Mouse (Mus musculus) monocyte, adult 5-6 weeks (primary cell): ENCODE measurements around the gene Sirpa. TPM values are rescaled to one million over a fixed set of nuclear protein-coding genes. Genes with fewer than 3 reads are reported as not detected.
A peak's percentile ranks its signal among the peaks of the same experiment; 100 is the strongest.

ENCODE experiments used
- ATAC-seq: fragments of 153-309, 156-312 bp; replicated peaks from 2 replicates; pipeline ENCODE4 v1.8.0; 2017; ENCODE audit warnings: mild to moderate bottlenecking; ENCODE audit not compliant: low TSS enrichment, insufficient number of reproducible peaks, severe bottlenecking, poor library complexity, low FRiP score
- total RNA-seq: library from RNA; stranded (forward); fragments of 200-1000, 200-491, 200-594 nt; gene quantifications from 3 replicates; pipeline ENCODE4 v1.2.3, GENCODE M21; 2017

Gene Sirpa
- total RNA-seq, 1 experiment from 2014 or later = 497 TPM

- ATAC-seq = peak; percentile 33
These were observed 8.5 kb downstream of the Sirpa start for GRCm38 (mm10) chr2:129601059-129601650.

DNA sequence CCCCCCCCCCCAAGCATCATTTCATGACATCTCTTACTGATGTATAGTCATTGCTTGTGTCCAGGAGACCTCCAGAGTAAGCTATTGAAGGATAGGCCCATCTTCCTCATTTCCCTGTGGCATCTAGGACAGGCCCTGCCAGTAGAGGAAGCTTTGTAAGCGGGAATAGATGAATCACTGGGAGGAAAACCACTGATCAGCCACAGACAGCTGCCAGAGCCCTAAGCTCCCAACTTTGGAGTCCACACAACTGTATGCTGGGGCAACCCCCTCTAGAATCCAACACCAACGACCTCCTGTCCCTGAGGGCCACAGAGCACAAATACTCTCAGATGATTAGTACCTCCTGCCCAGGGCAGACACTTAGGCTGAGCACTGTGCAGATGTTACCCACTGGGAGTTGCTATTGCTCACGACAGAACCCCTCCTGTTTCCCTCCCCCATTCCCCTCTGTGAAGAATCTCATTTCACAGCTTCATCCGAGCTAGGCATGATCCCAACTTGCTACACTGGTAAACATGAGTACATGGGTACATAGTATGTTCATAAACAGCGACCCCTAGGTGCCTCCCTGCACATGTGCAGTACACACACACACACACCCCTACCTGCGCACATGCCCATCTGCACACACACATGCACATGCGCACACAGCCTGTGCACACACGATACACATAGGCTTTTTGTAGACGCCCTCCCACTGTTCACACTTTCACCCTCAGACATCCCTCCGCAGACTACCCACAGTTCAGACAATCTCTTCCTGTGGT is 9.4 kb downstream of the Sirpa start:
- ATAC-seq = no peak

GRCm38 (mm10) chr2:129602856-129603255 is 10.2 kb downstream of the Sirpa start:
- no peak for ATAC-seq

DNA sequence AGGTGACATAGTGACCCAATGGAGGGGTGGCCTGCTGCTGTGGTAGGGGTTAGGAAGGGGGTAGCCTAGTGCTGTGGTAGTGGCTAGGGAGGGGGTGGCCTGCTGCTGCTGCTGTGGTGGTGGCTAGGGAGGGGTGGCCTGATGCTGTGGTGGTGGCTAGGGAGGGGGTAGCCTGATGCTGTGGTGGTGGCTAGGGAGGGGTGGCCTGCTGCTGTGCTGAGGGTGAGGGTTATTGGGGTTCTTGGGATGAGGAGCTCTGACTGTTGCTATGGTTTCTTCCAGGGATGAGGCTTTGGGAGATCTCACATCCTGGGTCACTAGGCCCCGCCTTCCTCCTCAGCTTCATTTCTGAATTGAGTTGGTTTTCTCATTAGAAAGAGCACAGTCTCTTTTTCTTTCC is 10.9 kb downstream of the Sirpa start:
- peak; percentile 67 for ATAC-seq

DNA sequence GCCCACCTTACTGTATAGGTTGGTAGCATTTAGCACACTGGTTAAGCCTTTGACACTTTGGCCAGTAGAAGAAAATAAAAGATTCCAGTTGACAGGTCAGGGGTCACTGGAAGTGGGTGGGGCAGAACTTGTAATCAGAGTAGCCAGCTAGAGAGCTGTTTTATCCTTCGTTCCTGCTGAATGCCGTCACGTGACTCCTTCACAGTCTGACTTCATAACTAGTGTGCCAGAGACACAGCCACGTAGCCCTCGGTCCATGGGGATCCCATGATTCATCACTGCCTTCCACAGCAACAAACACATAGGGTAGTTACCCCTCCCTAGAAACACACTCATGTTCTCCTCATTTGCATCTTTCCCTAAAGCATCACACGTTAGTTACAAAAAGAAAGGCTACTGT is 11.4 kb downstream of the Sirpa start:
- ATAC-seq = no peak

- no peak for ATAC-seq
These were observed 13.2 kb downstream of the Sirpa start for GRCm38 (mm10) chr2:129605816-129606215.

DNA sequence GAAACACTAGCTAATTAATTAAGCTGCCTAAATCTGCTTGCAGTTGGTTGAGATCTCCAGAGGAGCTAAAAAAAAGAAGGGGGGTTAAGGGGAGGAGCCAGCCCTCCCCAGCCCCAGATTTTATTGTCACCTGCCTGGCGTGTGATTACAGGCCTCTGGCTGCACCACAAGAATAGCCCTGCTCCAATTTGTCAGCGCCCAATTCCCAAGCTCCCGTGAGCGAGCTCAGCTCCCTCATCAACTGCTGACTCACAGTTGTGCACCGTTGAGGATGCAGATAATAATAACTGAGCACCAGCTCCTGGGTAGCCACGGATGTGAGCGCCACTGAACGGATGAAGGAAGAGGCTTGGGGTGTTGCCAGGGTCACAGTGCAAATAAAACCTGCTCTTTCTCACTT is 13.6 kb downstream of the Sirpa start:
- ATAC-seq = no peak

DNA sequence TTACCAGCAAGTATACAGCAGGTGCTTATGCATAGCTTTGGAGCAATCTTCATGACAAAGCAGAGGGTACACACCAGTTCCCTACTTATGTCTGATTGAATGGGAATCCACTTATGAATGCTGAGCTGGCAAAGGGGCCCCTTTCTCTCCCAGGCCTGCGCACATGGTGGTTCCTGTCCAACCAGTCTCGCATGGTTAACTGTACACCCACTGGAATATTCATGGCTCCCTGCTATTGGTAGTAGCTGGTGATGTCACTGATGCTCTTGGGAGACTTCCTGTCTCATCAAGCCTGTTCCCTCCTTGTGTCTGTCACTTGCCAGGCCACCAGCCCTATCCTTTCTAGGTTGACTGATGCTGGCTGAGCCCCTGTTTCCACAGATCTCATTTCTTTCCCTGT is 14.3 kb downstream of the Sirpa start:
- ATAC-seq = no peak

- no peak for ATAC-seq
These were observed 21.3 kb downstream of the Sirpa start for GRCm38 (mm10) chr2:129613971-129614370.

GRCm38 (mm10) chr2:129614482-129615185 is 22.0 kb downstream of the Sirpa start:
- ATAC-seq = no peak

DNA sequence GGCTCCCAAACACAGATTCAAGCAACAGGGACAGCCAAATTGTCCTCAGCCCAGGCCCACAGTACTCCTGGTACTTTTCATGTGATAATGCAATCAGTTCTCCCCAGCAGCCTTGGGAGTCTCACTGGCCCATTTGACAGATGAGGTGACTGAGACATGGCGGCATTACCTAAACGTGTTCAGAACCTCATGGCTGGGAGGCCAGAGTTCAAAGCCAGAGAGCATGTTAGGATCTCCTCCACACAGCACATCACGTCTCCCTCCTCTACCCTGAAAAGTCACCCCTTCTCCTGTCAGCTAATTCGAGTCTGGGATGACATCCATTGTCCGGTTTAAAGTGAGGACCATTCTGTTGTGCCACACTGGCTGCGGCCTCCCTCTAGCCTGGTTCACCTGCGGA is 27.5 kb downstream of the Sirpa start:
- ATAC-seq = no peak

DNA sequence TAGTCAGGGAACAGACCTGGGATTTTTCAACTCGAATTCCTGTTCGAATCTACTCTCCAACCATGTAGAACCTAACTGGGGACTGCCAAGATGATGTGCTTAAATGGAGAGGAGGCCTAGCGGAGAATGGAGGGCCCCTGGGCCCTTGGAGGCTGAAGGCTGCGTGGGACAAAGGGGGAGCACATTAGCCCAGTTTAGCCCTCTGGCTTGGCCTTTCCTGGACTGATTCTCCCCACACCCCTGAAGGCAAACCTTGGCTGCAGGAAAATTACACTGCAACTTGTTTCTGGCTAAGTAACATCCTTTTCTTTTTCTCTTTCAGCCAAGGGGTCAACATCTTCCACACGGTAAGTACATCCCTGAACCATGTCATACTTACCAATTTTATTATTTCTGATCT is 28.2 kb downstream of the Sirpa start:
- ATAC-seq = no peak

DNA sequence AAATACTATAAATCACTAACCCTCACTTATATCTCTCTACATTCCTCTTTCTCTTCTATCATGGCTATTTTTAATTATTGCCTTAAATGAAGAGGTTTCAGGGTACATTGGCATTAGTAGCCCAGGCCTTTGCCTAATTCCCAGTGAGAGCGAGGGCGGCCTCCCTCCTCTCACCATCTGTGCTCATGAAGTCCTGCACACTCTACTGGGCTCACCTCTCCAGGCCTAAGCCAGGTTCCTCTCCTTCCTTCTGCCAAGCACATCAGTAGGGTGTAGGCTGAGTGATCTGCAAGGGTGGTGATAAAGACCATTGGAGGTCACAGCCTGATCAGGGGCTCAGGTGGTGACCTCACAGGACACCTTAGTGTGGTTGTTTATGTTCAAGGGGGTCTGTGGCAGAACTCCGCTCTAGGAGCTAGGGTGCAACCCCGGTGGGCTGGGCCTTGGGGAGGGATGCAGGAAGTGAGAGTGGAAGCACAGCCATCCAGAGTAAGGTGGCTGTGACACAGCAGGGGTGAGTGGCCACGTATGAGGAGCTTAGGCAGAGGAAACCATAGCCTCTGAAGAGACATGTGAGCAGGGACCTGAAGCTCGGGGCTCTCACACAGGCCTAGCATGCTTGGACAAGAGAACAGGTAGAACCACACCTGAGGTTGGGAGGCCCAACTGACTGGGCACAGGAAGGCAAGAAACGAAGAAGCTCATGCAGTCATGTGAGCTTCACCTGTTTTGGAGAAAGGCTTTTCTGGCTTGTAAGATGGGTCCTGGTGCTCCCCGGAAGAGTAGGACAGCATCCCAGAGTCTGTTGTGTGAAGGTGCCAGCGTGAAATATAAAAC is 29.2 kb downstream of the Sirpa start:
- ATAC-seq = no peak

- ATAC-seq = no peak
These were observed 30.3 kb downstream of the Sirpa start for GRCm38 (mm10) chr2:129622918-129623317.

GRCm38 (mm10) chr2:129623771-129624170 is 31.1 kb downstream of the Sirpa start:
- ATAC-seq = no peak

DNA sequence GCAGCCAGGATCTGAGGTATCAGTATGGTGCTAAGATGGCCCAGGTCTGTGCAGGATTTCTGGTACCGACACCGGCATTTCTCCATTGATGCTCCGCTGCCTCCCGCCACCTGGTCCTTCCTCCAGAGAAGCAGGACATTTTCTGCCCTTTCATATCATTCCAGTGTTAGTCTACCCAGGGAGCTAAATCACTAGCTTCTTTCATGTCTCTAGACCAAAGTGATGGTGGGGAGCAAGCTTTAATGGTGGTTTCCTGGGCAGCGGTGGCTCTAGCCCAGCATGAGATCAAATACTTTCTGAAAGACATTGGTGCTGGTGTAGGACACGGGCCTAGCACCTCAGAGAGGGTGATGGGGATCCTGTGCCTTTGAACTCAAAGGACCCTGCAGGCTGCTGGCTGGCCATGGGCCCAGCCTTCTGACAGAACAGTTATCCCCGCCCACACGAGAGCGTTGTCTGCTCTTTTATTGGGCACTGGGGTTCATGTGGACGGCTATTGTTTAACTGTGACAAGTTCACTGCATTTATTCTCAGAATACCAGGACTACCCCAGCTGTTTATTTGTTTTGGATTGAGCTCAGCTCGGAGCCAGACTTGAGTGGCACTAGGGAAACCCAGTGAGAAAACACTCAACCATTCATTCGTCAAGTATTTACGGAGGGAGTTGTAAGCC is 31.7 kb downstream of the Sirpa start:
- no peak for ATAC-seq

GRCm38 (mm10) chr2:129624956-129625355 is 32.3 kb downstream of the Sirpa start:
- ATAC-seq = no peak

GRCm38 (mm10) chr2:129625845-129626244 is 33.2 kb downstream of the Sirpa start:
- no peak for ATAC-seq
